Mouse (Mus musculus): ENCODE measurements around the gene Ripply2.

Gene Ripply2

DNA sequence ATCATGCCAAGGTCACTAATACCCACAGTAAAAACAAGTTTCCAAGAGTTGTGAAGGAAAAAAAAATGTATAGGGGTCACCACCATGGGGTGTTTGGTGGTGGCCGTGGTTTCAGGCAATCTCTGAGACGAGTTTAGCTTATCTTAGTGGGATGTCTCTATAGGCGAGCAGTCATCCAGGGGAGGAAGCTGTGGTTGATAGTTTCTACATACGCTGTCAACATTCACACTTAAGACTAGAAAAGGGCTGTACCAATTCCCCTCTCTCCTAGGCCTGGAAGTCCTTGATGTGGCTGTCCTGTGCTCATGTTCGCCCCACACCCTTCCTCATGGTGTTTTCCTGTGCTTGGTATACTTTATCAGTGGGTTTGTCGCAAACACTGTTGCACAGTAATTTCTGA, 10.4 kb downstream of the Ripply2 start:
- no peak for DNase-seq (ENCODE audit: low read depth, low spot score)

DNA sequence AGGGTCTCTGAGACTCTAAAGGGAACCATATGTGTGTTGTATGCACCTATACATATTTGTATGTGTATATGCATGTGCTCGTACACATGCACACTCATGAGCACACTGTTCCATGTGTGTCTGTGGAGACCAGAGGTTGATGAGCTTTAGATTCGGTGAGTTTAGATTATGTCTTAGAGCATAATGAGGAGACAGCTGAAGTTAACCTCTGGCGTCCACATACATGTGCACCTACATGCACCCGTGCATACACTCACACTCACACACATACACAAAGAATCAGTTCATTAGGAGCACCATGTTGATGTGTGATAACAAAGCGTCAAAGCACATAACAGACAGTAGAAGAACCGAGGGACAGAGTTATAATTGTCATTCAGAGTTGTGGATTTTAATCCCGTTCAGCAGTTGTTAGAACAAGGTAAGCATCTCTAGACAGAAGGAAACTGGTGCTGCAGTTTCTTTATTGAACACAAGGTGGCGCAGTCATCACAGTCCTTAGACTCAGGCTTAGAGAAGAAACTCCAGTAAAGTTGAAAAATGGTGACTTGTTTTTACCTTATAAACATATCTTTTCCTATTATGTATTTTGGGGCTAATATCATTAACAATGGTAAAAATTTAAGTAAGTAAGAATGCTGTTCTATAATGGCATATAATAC, 12.2 kb downstream of the Ripply2 start:
- DNase-seq (ENCODE audit: low read depth, low spot score), result peak; percentile 71

DNA sequence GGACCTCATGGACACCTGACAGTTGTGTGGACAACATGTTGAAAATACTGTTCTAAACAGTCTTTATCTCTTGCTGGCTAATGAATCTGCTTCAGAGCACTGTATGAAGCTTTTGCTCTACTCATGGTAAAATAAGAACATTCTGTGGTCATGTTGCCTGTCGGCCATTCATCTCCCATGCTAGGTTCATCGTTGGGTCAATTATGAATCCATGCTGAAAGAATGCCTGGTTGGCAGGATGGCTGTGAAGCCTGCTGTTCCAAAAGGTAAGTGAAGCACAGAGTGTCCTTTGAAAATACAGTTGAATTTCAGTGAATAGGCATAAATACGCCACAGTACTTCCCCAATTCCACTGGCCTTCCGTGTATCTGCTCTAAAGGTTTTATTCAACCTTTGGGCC, 16.9 kb downstream of the Ripply2 start:
- no peak for DNase-seq (ENCODE audit: low read depth, low spot score)

DNA sequence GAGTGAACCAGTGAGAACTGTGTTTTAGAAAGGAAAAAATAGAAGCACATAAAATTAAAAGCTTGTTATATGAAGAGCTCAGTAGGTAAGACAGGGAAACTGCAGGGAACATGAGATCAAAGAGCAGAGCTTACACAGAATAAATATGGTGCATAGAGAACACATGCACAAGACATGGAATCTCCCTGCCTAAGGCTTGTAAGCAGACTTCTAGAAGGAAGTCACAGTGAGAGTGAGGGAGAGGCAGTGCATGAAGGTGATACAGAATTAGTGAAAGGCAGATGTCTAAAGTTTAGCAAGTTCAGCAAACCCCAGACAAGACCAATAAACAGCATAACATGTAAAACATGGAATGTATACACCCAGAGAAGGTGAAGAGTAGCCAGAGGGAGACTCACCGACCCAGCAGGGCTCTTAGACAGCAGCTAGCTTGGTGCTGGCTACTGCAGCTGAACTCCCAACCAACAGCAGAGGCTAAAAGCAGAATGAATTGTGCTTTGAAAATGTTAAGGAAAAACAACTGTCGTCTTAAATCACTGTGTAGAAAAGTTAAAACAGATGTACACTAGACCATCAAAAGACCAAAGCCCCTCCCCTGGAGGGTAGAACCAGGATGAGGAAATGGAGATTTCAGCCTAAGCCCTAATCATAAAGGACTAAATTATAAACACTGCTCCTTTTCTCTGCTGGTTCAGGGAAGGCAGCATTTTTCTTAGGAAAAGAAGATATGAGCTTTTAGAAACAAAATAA, 19.7 kb downstream of the Ripply2 start:
- no peak for DNase-seq (ENCODE audit: low read depth, low spot score)

DNA sequence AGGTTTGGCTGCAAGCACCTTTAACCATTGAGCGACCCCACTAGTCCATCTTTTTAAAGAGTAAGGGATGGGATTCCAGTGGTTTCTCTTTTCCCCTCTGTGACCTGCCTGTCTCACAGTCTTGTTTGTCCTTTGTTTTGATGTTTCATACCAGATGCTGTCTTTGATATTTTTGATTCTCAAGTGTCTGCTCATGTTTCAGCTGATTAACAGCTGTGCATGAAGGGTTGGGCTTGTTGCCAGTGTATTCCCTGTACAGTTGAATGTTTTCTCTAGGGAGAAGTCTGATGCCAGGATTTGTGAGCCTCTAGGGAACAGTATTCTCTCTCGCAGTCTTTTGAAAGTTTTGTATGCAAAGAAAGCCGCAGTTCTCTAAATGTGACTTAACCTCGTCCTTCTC, 34.1 kb downstream of the Ripply2 start:
- DNase-seq (ENCODE audit: low read depth, low spot score), result no peak

DNA sequence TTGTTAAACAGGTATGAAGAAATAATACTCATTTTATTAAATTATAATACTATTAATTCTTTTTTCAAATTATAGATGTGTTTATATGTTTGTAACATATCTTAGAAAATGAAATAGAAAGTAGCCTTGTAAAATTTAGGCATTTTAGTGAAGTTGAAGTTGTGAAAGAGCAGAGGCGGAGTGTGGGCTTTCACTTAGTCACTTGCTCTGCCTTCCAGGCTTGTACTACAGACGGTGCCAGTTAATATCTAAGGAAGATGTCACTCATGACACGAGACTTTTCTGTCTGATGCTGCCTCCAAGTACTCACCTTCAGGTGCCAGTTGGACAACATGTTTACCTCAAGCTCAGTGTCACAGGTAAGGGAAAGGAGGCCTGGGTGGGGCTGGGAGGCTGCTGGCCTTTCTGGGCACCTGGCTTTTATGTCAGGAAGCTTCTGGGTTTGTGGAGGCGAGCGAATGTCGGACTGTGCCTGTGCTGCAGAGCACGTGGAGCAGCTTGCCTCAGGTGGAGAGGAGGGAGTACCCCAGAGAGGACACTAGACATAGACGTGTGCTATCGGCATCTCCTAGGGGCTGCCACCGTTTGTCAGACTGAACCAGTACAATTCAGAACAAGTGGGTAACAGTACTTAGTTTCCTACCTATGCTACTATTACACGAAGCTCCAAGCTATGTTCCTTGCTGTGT, 40.4 kb downstream of the Ripply2 start:
- DNase-seq (ENCODE audit: low read depth, low spot score), result no peak

DNA sequence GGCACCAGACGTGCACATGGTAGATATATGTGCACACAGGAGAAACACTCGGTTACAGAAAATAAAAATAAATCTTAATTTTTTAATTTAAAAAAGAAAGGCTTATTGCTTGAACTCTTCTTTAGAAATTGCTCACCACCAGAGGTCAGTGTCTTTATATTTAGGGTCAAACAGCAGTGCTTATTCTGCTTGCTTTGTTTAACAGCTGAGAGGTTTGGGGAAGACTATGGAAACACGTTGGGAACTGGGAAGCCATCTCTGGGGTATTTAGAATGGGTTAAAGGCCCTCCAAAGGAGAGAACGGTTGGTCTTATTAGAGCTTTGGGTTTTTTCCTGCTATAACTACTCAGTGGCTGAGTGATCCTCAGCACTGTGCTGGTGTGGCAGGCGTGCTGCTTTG, 47.0 kb downstream of the Ripply2 start:
- DNase-seq (ENCODE audit: low read depth, low spot score), result no peak

DNA sequence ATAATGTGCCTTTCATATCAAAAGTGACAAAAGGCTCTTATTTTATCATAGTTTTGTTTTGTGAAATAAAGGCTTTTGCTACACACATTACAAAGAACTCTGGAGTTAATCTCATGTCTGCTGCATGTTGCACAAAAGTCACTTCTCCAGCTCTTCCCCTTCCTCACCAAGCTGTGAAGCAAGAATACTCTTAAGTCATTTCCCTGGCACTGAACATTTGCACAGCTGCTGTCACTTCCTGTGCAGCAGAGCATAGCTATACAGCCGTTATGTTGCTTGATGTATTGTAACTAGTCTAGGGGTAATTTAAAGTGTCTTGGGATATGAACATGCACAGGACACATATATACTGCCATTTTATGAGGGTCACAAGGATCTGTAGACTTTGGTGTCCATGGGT, 52.8 kb downstream of the Ripply2 start:
- no peak for DNase-seq (ENCODE audit: low read depth, low spot score)

Measured in ZHBTc4 (cell line).